Mouse (Mus musculus): ENCODE results near the gene Hoxa10.

The Hoxa10 gene

GRCm38 (mm10) chr6:52204050-52204752 lies 36.5 kb downstream of the Hoxa10 start, which contains the start of gene Hoxa5:
Gene Hoxa5 (minus strand): TSS chr6:52204587.
- no peak for DNase-seq (ENCODE audit: low spot score in 2 of 2)

GRCm38 (mm10) chr6:52203371-52204049 lies 37.1 kb downstream of the Hoxa10 start:
- no peak for DNase-seq (ENCODE audit: low spot score in 2 of 2)

GRCm38 (mm10) chr6:52203121-52203370 lies 37.6 kb downstream of the Hoxa10 start:
- no peak for DNase-seq (ENCODE audit: low spot score in 2 of 2)

GRCm38 (mm10) chr6:52202362-52203120 lies 38.1 kb downstream of the Hoxa10 start:
- DNase-seq (ENCODE audit: low spot score in 2 of 2): no peak

GRCm38 (mm10) chr6:52201269-52201668 lies 39.4 kb downstream of the Hoxa10 start:
- no peak for DNase-seq (ENCODE audit: low spot score in 2 of 2)

GRCm38 (mm10) chr6:52200751-52201250 lies 39.9 kb downstream of the Hoxa10 start:
- DNase-seq (ENCODE audit: low spot score in 2 of 2): no peak

- no peak for DNase-seq (ENCODE audit: low spot score in 2 of 2)
Measured at GRCm38 (mm10) chr6:52200073-52200750, 40.4 kb downstream of the Hoxa10 start.

- no peak for DNase-seq (ENCODE audit: low spot score in 2 of 2)
Measured at GRCm38 (mm10) chr6:52197271-52197670, 43.4 kb downstream of the Hoxa10 start.

GRCm38 (mm10) chr6:52196811-52197210 lies 43.8 kb downstream of the Hoxa10 start:
- DNase-seq (ENCODE audit: low spot score in 2 of 2): no peak

GRCm38 (mm10) chr6:52194690-52195089 lies 46.0 kb downstream of the Hoxa10 start:
- no peak for DNase-seq (ENCODE audit: low spot score in 2 of 2)

- DNase-seq (ENCODE audit: low spot score in 2 of 2): no peak
Measured at GRCm38 (mm10) chr6:52191860-52192550, 48.6 kb downstream of the Hoxa10 start.

GRCm38 (mm10) chr6:52190906-52191810 lies 49.5 kb downstream of the Hoxa10 start, which contains the start of gene Hoxa4:
Gene Hoxa4 (minus strand): TSS chr6:52191753.
- no peak for DNase-seq (ENCODE audit: low spot score in 2 of 2)

GRCm38 (mm10) chr6:52190410-52190809 lies 50.2 kb downstream of the Hoxa10 start:
- no peak for DNase-seq (ENCODE audit: low spot score in 2 of 2)

GRCm38 (mm10) chr6:52189909-52190308 lies 50.7 kb downstream of the Hoxa10 start:
- no peak for DNase-seq (ENCODE audit: low spot score in 2 of 2)

- no peak for DNase-seq (ENCODE audit: low spot score in 2 of 2)
Measured at GRCm38 (mm10) chr6:52189172-52189591, 51.5 kb downstream of the Hoxa10 start.

- no peak for DNase-seq (ENCODE audit: low spot score in 2 of 2)
Measured at GRCm38 (mm10) chr6:52186500-52186899, 54.2 kb downstream of the Hoxa10 start.

- no peak for DNase-seq (ENCODE audit: low spot score in 2 of 2)
Measured at GRCm38 (mm10) chr6:52185834-52186233, 54.8 kb downstream of the Hoxa10 start.

GRCm38 (mm10) chr6:52185222-52185621 lies 55.4 kb downstream of the Hoxa10 start:
- DNase-seq (ENCODE audit: low spot score in 2 of 2): no peak

GRCm38 (mm10) chr6:52184668-52185067 lies 56.0 kb downstream of the Hoxa10 start:
- no peak for DNase-seq (ENCODE audit: low spot score in 2 of 2)

Measured in frontal cortex, postnatal 25 days (tissue).